Mouse (Mus musculus) intestine, embryonic 16.5 days (tissue): ENCODE measurements around the gene Ndst2. TPM values are rescaled to one million over a fixed set of nuclear protein-coding genes. Genes with fewer than 3 reads are reported as not detected.

ENCODE experiments used
- ATAC-seq: fragments of 200-750 bp; cut with Nextera tagmentation; 2 replicates; pipeline ENCODE4 v1.8.0; 2017; ENCODE audit warnings: moderate TSS enrichment, moderate library complexity
- H3K27ac ChIP-seq: fragments of 300-500 bp; sonication (generic); 2 replicates; pipeline ENCODE4 v1.5.1; 2014; ENCODE audit warnings: mild to moderate bottlenecking, low read length
- H3K27me3 ChIP-seq: fragments of 300-500 bp; sonication (generic); replicated peaks from 2 replicates; pipeline ENCODE4 v1.6.1; 2014; ENCODE audit warnings: low read length, control low read depth, mixed read lengths; ENCODE audit not compliant: control insufficient read depth, insufficient read depth
- H3K36me3 ChIP-seq: fragments of 300-500 bp; sonication (generic); 2 replicates; pipeline ENCODE4 v1.6.1; 2014; ENCODE audit warnings: low read length, control low read depth; ENCODE audit not compliant: control insufficient read depth, insufficient read depth
- H3K4me1 ChIP-seq: fragments of 300-500 bp; sonication (generic); 2 replicates; pipeline ENCODE4 v1.6.1; 2014; ENCODE audit warnings: low read length, control low read depth, mixed read lengths; ENCODE audit not compliant: control insufficient read depth, insufficient read depth
- H3K4me2 ChIP-seq: fragments of 300-500 bp; sonication (generic); 2 replicates; pipeline ENCODE4 v1.6.1; 2014; ENCODE audit warnings: low read depth, low read length, control low read depth
- H3K4me3 ChIP-seq: fragments of 300-500 bp; sonication (generic); 2 replicates; pipeline ENCODE4 v1.5.1; 2014; ENCODE audit warnings: mild to moderate bottlenecking, low read length
- H3K9ac ChIP-seq: fragments of 300-500 bp; sonication (generic); 2 replicates; pipeline ENCODE4 v1.6.1; 2014; ENCODE audit warnings: low read depth, low read length
- H3K9me3 ChIP-seq: fragments of 300-500 bp; sonication (generic); 2 replicates; pipeline ENCODE4 v1.6.1; 2016; ENCODE audit warnings: low read length, control low read depth; ENCODE audit not compliant: control insufficient read depth
- WGBS: fragments of 180-500 bp; shearing (Covaris S2); extraction: QIAGEN DNeasy Blood & Tissue Kit; methylation state at CpG from one replicate; pipeline ENCODE4 v1.1.7; 2014; 5-methylcytosine and 5-hydroxymethylcytosine counted together
- polyA plus RNA-seq: library from polyadenylated mRNA; unstranded; fragments of >200 nt; fragmentation: Nextera tagmentation; extraction: Ambion mirVana; gene quantifications from 2 replicates; pipeline ENCODE4 v1.2.1, GENCODE M21; 2015

Gene Ndst2
- polyA plus RNA-seq, 1 experiment from 2014 or later = 18.3 TPM

- peaks cover 13% of the 10 kb centered on the region for H3K36me3 ChIP-seq
- 10% methylated on average over 27 of the region's 27 CpGs for WGBS
- peak overlapping the region; percentile 99 for H3K27ac ChIP-seq
- peaks cover 24% of the 10 kb centered on the region for H3K4me1 ChIP-seq
- H3K9ac ChIP-seq = peak overlapping the region; percentile 95
- peak overlapping the region; percentile 82 for H3K4me3 ChIP-seq
- H3K9me3 ChIP-seq = no peaks in the 10 kb centered on the region
- no peaks in the 10 kb centered on the region for H3K27me3 ChIP-seq
- no peak; the same call in none of the 2 replicates for ATAC-seq
- H3K4me2 ChIP-seq = peak overlapping the region; percentile 84
Measured at GRCm38 (mm10) chr14:20695761-20696520, 38.4 kb downstream of the Ndst2 start.

DNA sequence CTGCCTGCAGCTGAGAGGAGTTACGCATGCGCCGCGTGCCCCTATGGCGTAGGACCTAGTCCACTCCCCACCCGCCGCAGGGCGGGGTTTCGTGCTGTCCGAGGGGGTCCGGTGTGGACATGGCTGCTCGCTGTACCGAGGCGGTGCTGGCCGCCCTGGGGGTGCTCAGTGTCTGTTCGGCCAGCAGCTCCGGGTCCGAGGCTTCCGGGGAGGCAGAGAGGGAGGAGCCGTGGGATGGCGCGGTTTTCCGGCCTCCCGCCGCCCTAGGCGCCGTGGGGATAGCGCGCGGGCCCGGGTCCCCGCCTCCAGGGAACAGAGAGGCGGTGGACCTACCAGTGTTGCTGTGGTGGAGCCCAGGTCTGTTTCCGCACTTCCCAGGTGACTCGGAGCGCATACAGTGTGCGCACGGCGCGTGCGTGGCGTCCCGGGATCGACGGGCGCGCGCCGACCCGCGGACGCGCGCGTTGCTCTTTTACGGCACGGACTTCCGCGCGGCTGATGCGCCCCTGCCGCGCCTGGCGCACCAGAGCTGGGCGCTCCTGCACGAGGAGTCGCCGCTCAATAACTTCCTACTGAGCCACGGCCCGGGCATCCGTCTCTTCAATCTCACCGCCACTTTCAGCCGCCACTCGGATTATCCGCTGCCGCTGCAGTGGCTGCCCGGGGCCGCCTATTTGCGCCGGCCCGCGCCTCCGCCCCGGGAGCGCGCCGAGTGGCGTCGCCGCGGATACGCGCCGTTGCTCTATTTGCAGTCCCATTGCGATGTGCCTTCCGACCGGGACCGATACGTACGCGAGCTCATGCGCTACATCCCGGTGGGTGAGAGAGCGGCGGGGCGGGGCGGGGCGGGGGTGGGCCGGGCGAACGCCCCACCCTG, 39.2 kb downstream of the Ndst2 start, which contains the start of gene Fut11:
TSS of gene Fut11 (plus strand) at position 85 of the 877 bp plus-strand sequence.
- H3K4me1 ChIP-seq = peaks cover 24% of the 10 kb centered on the region
- H3K4me3 ChIP-seq = peak within 1 kb of the TSS; percentile 82
- no peaks in the 10 kb centered on the region for H3K27me3 ChIP-seq
- under 1% methylated on average over 111 of the region's 111 CpGs for WGBS
- H3K9me3 ChIP-seq = no peaks in the 10 kb centered on the region
- peak within 1 kb of the TSS; percentile 95 for H3K9ac ChIP-seq
- peaks cover 16% of the 10 kb centered on the region for H3K36me3 ChIP-seq
- ATAC-seq = peak; percentile 93
- peak within 1 kb of the TSS; percentile 99 for H3K27ac ChIP-seq
- peak within 1 kb of the TSS; percentile 84 for H3K4me2 ChIP-seq

DNA sequence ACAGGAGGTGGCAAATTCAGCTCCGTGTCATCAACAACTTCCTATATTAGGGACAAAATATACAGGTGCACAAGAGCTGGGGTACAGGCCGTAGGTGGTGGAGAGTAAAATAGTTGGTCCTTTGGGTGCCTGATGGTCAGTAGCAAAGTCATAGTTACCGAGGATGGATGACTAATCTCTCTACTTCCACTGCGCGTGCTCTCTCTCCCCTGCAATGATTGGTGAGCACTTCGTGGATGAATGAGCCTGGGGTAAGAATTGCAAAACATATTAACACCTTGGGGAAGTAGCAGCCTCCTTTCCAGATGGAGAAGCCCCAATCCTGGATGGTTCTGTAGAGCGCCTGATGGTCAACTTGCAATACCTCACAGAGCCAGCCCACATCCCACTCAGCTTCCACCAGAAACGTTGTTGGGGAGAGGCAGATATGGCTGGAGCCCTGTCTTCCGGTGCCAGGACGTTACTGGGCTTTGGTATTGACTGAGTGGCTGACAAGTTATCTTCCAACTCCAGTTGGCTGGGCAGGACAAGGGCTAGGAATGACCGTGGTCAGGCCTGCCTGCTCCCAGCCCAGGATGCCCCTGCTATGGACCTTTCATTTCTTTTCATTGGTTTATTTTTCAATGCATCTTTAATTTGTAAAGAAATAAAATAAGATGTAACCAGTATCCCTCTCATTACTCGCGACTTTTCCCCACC, 40.0 kb downstream of the Ndst2 start:
- peak overlapping the region; percentile 84 for H3K4me2 ChIP-seq
- no peaks in the 10 kb centered on the region for H3K9me3 ChIP-seq
- peak; percentile 27 for ATAC-seq
- H3K9ac ChIP-seq = peak overlapping the region; percentile 95
- 43% methylated on average over 13 of the region's 13 CpGs for WGBS
- H3K27me3 ChIP-seq = no peaks in the 10 kb centered on the region
- H3K36me3 ChIP-seq = peaks cover 16% of the 10 kb centered on the region
- peak overlapping the region; percentile 99; the same call in 1 of the 2 replicates for H3K27ac ChIP-seq
- H3K4me1 ChIP-seq = peaks cover 24% of the 10 kb centered on the region
- peak overlapping the region; percentile 82 for H3K4me3 ChIP-seq

DNA sequence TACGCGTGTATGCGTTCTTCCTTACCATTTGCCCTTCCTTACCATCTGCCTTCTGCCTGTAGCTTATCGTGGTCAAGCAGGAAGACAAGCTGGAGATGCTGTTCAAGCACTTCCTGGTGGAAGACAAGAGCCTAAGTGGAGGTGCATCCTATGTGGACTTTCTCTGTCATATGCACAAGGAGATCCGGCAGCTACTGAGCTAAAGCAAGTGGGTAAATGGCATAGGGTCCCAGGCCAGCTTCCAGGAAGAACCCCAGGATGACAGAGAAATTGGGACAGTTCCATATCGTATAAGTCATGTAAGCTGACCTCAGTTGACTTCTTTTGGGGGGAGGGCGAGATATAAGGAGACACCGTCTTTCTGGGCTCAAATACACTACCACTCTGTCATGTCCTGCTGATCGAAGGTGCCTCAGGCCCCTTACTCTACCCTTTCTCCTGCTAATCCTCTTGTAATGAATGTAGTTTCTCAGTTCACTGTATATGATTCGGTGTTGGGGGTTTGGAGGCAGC, 40.7 kb downstream of the Ndst2 start:
- 93% methylated on average over 10 of the region's 10 CpGs for WGBS
- H3K27ac ChIP-seq = no peak overlapping the region
- no peak overlapping the region for H3K9ac ChIP-seq
- H3K27me3 ChIP-seq = no peaks in the 10 kb centered on the region
- H3K4me1 ChIP-seq = peaks cover 21% of the 10 kb centered on the region
- H3K36me3 ChIP-seq = peaks cover 23% of the 10 kb centered on the region
- no peak overlapping the region for H3K4me2 ChIP-seq
- ATAC-seq = no peak
- H3K4me3 ChIP-seq = no peak overlapping the region
- H3K9me3 ChIP-seq = no peaks in the 10 kb centered on the region

DNA sequence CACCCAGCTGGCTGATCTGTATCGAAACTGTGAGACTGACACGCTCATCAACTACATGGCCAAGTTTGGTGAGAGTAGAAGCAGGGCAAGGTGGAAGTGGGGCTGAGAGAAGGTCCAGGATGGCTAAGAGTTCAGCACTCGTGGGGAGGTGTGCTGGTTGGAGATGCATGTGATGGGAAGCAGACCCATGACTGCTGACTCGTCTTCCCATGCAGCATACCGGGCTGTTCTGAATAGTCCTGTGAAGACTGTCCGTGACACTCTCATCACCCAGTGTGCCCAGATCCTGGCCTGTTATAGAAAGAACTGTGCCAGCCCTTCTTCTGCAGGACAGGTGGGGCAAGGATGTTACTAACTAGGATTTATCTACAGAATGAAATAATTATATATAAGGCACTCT, 42.6 kb downstream of the Ndst2 start:
- no peak overlapping the region for H3K27ac ChIP-seq
- ATAC-seq = no peak
- H3K4me2 ChIP-seq = no peak overlapping the region
- peaks cover 36% of the 10 kb centered on the region for H3K36me3 ChIP-seq
- no peak overlapping the region for H3K4me3 ChIP-seq
- no peaks in the 10 kb centered on the region for H3K27me3 ChIP-seq
- H3K4me1 ChIP-seq = peaks cover 13% of the 10 kb centered on the region
- 89% methylated on average over 6 of the region's 6 CpGs for WGBS
- H3K9me3 ChIP-seq = no peaks in the 10 kb centered on the region
- H3K9ac ChIP-seq = no peak overlapping the region

GRCm38 (mm10) chr14:20689009-20689408, 45.4 kb downstream of the Ndst2 start:
- Histone ChIP-seq H3K36me3 (peaks cover 54% of the 10 kb centered on the region), H3K9me3 (no peaks in the 10 kb centered on the region), H3K4me2 (no peak overlapping the region)

GRCm38 (mm10) chr14:20686576-20686975, 47.8 kb downstream of the Ndst2 start:
- no peak overlapping the region for H3K4me2 ChIP-seq
- peaks cover 59% of the 10 kb centered on the region for H3K36me3 ChIP-seq
- no peak for ATAC-seq
- 96% methylated on average over 3 of the region's 3 CpGs for WGBS
- H3K4me3 ChIP-seq = no peak overlapping the region
- H3K9ac ChIP-seq = no peak overlapping the region
- no peaks in the 10 kb centered on the region for H3K27me3 ChIP-seq
- no peaks in the 10 kb centered on the region for H3K9me3 ChIP-seq
- H3K27ac ChIP-seq = no peak overlapping the region
- H3K4me1 ChIP-seq = no peaks in the 10 kb centered on the region

More at GRCm38 (mm10) chr14:20689009-20689408, 45.4 kb downstream of the Ndst2 start:
- Histone ChIP-seq H3K9ac (no peak overlapping the region), H3K27ac (no peak overlapping the region), H3K4me3 (no peak overlapping the region), H3K27me3 (no peaks in the 10 kb centered on the region), H3K4me1 (no peaks in the 10 kb centered on the region)
- ATAC-seq = no peak
- WGBS = 89% methylated on average over 2 of the region's 2 CpGs

- Histone ChIP-seq H3K27ac (no peak overlapping the region), H3K36me3 (peaks cover 45% of the 10 kb centered on the region), H3K4me1 (no peaks in the 10 kb centered on the region), H3K4me3 (no peak overlapping the region), H3K9ac (no peak overlapping the region), H3K4me2 (no peak overlapping the region), H3K9me3 (no peaks in the 10 kb centered on the region), H3K27me3 (no peaks in the 10 kb centered on the region)
- ATAC-seq = no peak
- WGBS = 69% methylated on average over 3 of the region's 3 CpGs
Measured at GRCm38 (mm10) chr14:20682498-20682897, 51.9 kb downstream of the Ndst2 start.

GRCm38 (mm10) chr14:20681742-20682141, 52.6 kb downstream of the Ndst2 start:
- H3K4me3 ChIP-seq = no peak overlapping the region
- ATAC-seq = no peak
- no peak overlapping the region for H3K9ac ChIP-seq
- H3K4me2 ChIP-seq = no peak overlapping the region
- peaks cover 42% of the 10 kb centered on the region for H3K36me3 ChIP-seq
- H3K4me1 ChIP-seq = no peaks in the 10 kb centered on the region
- no peak overlapping the region for H3K27ac ChIP-seq
- no peaks in the 10 kb centered on the region for H3K27me3 ChIP-seq
- H3K9me3 ChIP-seq = no peaks in the 10 kb centered on the region
- WGBS = 92% methylated on average over 2 of the region's 2 CpGs
